Mouse (Mus musculus): ENCODE data around the gene Gm37419. TPM values are rescaled to one million over a fixed set of nuclear protein-coding genes. Genes with fewer than 3 reads are reported as not detected.
A peak's percentile ranks its signal among the peaks of the same experiment; 100 is the strongest.

Gene Gm37419
- total RNA-seq, 4 experiments from 2014 or later: not detected

GRCm38 (mm10) chr16:23980201-23980870, 7.9 kb upstream of the Gm37419 start:
- DNase-seq: no peak

DNA sequence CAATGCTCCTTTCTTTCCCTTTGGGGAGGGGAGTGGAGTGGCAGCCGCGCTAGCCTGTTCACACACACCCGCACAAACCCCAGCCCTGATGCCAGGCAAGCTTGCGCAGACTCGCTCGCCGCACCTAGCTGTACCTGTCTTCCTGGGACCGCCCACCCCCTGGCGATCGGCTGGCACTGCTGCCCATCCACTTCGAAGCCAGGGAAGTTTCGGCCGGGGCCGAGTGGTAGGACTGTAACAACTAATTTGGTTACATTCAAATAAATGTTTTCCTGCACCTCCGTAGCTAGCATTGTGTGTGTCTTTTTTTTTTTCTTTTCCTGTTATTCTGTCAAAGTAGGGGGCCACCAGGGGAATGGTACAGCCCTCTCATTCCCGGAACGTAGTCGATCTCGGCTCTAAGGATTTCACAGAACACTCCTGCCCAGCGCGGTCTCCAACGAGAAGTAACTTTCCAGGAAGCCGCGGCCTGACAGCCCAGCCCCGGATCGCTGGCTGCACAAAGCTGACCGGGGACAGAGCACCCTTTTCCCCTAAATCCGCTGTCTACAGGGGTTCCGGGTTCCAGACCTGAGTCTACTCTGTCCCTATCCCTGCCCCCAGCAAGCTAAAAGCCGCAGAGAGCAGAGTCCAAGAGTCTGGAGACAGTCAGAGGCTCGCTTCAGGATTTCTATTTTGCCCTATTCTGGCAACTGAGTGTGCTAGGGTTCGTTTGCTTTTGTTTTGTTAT, 7.1 kb upstream of the Gm37419 start:
- DNase-seq: no peak

GRCm38 (mm10) chr16:23981925-23982851, 6.1 kb upstream of the Gm37419 start:
- peak; percentile 80 for DNase-seq

GRCm38 (mm10) chr16:23982891-23983588, 5.2 kb upstream of the Gm37419 start:
- peak; percentile 85 for DNase-seq

DNA sequence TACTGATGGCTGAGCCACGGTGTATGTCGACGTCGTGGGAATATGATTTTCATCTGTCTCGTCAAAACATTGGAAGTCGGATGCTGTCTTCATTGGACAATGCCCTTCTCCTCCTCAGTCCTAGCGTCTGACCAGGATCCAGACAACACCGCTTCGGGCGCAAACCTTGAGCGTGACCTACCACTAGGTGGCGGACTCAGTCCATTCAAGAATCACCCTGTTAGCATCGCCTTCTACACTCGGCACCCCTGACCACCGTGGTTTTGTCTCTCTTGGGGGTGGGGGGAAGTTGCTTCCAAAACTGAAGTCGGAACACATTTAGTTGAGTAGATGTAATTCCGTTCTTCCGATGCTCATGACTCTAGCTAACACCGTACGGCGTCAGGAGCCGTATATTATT, 4.1 kb upstream of the Gm37419 start:
- DNase-seq: peak; percentile 90

- no peak for DNase-seq
Measured at GRCm38 (mm10) chr16:23984760-23985466, 3.4 kb upstream of the Gm37419 start.

DNA sequence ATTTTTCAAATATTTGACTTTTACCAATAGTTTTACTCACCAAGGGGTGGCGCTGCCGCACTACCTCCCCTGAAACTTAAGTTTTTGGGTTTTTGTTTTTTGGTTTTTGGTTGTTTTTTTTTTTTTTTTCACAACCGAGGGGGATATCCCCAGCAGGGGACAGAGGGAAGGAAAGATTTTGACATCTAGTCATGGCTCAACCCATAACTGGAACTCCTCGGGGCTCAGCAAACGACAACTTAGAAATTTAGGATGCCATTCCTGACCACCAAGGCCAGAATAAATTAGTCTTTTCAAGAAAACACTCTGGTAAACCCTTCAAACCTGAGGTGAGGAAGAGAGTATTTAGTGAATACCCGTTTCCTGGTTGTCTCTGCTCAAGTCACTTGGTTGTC, 2.8 kb upstream of the Gm37419 start:
- no peak for DNase-seq

DNA sequence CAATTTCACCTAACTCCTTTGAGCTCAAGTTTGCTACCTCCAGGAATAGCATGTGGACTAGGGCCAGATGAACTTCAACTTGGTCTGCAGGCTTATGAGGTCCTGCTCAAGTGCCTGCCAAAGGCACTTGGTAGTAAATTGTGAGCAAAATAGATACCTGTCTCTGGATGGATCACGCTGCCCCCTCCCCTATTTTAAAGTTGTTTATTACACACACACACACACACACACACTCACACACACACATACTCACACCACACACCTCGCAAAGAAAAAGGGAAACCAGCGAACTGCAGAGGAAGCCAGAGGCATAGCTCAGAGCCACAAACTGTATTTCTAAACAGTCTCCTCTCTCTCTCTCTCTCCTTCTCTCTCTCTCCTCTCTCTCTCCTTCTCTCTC, 2.1 kb upstream of the Gm37419 start:
- no peak for DNase-seq

DNA sequence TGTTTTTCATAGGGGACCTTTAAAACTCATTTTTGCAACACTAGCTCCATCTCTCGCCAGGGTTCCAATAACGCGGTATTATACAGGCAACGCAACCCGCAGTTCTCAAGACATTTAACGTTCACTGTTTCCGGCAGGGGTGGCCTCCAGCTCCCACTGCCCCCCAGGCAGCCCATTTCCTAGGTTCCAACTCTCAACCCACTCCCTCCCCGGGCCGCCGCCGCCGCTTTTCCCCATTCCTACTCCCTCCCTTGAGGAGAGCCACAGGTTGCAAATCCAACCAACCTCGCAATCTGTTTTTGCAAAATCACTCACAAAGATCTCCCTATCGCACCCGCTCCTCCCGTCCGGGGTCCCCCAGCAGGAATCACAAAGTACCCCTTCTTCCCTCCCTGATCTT, 1.4 kb upstream of the Gm37419 start:
- DNase-seq: no peak

- DNase-seq: no peak
Measured at GRCm38 (mm10) chr16:23987341-23988156, 733 bp upstream of the Gm37419 start.

DNA sequence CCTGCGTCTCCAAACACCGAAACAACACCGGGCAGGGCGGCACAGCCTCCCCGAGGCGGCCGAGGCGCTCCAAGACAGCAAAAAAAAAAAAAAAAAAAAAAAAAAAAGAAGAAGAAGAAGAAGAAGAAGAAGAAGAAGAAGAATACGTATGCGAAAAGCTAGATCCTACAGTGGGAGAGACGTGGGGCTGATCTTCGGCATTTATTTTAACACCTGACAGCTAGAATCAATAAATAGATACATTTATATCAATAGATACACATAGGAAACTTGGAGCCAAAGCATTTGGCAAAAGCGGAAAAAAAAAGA, 171 bp upstream of the Gm37419 start:
- no peak for DNase-seq

DNA sequence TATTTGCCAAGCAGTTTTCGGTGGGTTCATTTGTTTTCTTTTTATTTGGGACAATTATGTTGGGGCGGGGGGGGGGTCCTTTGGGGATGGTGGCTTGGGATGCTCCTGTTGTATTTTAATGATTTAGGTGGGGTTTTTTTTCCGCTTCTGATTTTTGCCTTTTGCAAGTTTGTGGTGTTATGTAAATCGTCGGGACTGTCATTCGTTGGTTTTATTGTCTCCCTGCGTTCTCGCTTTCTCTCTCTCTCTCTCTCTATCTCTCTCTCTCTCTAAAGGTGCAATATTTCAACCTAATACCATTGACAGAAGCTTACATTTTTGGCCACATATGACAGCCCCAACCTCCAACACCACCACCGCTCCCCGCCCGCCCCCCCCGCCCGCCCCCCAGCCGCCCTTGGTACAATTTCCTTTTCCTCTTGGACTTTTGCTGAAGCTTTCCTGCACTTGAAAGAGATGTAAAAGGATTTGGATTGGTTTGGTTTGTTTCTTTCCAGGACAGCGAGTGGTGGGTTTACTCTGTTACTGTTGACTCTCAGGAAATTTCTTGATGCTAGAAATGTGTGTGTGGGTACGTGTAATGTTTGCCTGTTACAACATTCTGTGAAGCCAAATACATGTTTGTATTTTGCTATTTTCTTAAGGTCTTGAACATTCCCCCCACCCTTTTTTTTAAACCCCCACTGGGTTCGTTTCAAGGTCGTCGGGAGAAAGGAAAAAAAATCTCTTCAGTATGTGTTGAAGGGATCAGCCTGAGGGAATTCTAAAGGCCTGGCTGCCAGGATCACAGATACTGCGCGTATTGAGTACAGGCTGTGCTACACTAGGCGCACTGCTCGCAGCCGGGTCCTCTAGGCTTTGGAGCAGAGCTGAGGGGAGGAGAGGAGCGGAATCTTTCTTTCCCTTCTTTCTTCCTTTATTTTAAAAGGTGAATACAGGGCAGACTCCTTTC, 1.2 kb downstream of the Gm37419 start:
- no peak for DNase-seq

GRCm38 (mm10) chr16:23990161-23990970, 2.1 kb downstream of the Gm37419 start:
- no peak for DNase-seq

- peak; percentile 82 for DNase-seq
Measured at GRCm38 (mm10) chr16:23991170-23991569, 2.9 kb downstream of the Gm37419 start.

GRCm38 (mm10) chr16:23991846-23992580, 3.7 kb downstream of the Gm37419 start:
- no peak for DNase-seq

GRCm38 (mm10) chr16:23993351-23994321, 5.4 kb downstream of the Gm37419 start:
- no peak for DNase-seq

- no peak for DNase-seq
Measured at GRCm38 (mm10) chr16:23996342-23996741, 8.1 kb downstream of the Gm37419 start.
